Mouse (Mus musculus): ENCODE data around the gene Lect2.

The Lect2 gene

GRCm38 (mm10) chr13:56554409-56554808, 6.1 kb upstream of the Lect2 start:
- DNase-seq = no peak

- DNase-seq = peak; percentile 71
These were observed 5.6 kb upstream of the Lect2 start for GRCm38 (mm10) chr13:56553923-56554322.

GRCm38 (mm10) chr13:56551661-56552060, 3.4 kb upstream of the Lect2 start:
- peak; percentile 71 for DNase-seq

GRCm38 (mm10) chr13:56550574-56550973, 2.3 kb upstream of the Lect2 start:
- DNase-seq = peak; percentile 86

GRCm38 (mm10) chr13:56549364-56549763, 1.1 kb upstream of the Lect2 start:
- peak; percentile 99 for DNase-seq

GRCm38 (mm10) chr13:56544956-56545355, 3.3 kb downstream of the Lect2 start:
- DNase-seq = peak; percentile 33

GRCm38 (mm10) chr13:56543805-56544204, 4.5 kb downstream of the Lect2 start:
- peak; percentile 63 for DNase-seq

- peak; percentile 59 for DNase-seq
These were observed 8.5 kb downstream of the Lect2 start for GRCm38 (mm10) chr13:56539846-56540245.

GRCm38 (mm10) chr13:56537026-56537425, 11.3 kb downstream of the Lect2 start:
- peak; percentile 62 for DNase-seq

GRCm38 (mm10) chr13:56535570-56535969, 12.7 kb downstream of the Lect2 start:
- DNase-seq = peak; percentile 29

- peak; percentile 70 for DNase-seq
These were observed 13.4 kb downstream of the Lect2 start for GRCm38 (mm10) chr13:56534931-56535330.

GRCm38 (mm10) chr13:56529685-56530084, 18.6 kb downstream of the Lect2 start:
- peak; percentile 83 for DNase-seq

GRCm38 (mm10) chr13:56529031-56529430, 19.3 kb downstream of the Lect2 start:
- no peak for DNase-seq

GRCm38 (mm10) chr13:56528281-56528680, 20.0 kb downstream of the Lect2 start:
- DNase-seq = peak; percentile 82

GRCm38 (mm10) chr13:56527846-56528245, 20.5 kb downstream of the Lect2 start:
- DNase-seq = peak; percentile 65

GRCm38 (mm10) chr13:56526871-56527270, 21.4 kb downstream of the Lect2 start:
- peak; percentile 52 for DNase-seq

- no peak for DNase-seq
These were observed 25.5 kb downstream of the Lect2 start for GRCm38 (mm10) chr13:56522821-56523167.

GRCm38 (mm10) chr13:56522081-56522820, 26.1 kb downstream of the Lect2 start, which contains the start of gene Fbxl21:
TSS of gene Fbxl21 (plus strand) at chr13:56522472.
- peak; percentile 99 for DNase-seq

GRCm38 (mm10) chr13:56516816-56517215, 31.5 kb downstream of the Lect2 start:
- DNase-seq = no peak

- no peak for DNase-seq
These were observed 32.0 kb downstream of the Lect2 start for GRCm38 (mm10) chr13:56516311-56516710.

GRCm38 (mm10) chr13:56513595-56513994, 34.7 kb downstream of the Lect2 start:
- no peak for DNase-seq

GRCm38 (mm10) chr13:56509796-56510195, 38.5 kb downstream of the Lect2 start:
- DNase-seq = peak; percentile 33

- peak; percentile 36 for DNase-seq
These were observed 41.3 kb downstream of the Lect2 start for GRCm38 (mm10) chr13:56506871-56507496.

- DNase-seq = peak; percentile 70
These were observed 46.4 kb downstream of the Lect2 start for GRCm38 (mm10) chr13:56501866-56502420.
